Mouse (Mus musculus) lung, postnatal 0 days (tissue): ENCODE results near the gene Hoxc8.

ENCODE experiments used
- CTCF ChIP-seq: IDR thresholded peaks from 2 replicates; pipeline ENCODE4 v1.5.1; 2016; ENCODE audit warnings: antibody characterized with exemption, mild to moderate bottlenecking
- EP300 ChIP-seq: IDR thresholded peaks from 2 replicates; pipeline ENCODE4 v1.6.1; 2016; ENCODE audit warnings: antibody characterized with exemption, mild to moderate bottlenecking, control low read depth

DNA sequence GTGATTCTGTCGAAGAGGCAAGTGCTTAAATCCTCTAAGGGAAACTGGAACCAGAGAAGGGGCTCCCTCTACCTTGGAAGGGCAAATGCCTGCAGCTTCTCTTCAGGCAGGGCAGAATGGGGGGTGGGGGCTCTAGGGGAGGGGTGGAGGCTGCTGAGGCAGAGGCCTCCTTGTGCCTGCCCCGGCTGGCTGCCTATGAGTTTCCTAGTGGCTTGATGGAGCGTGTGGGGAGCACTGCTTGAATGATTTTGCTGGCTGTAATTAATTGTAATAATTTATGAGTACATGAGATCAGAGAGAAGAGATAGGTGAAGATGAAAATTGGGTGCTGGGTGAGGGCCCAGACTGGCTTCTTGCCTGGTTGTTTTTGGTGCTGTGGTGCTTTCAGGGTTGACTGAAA is 5.5 kb upstream of the Hoxc8 start:
- TF ChIP-seq CTCF (no peak), EP300 (no peak)
